Mouse (Mus musculus) erythroblast, adult 5-6 weeks (primary cell): ENCODE data around the gene Pan3. TPM values are rescaled to one million over a fixed set of nuclear protein-coding genes. Genes with fewer than 3 reads are reported as not detected.
"Not testable (repeated sequence)": the region's sequence is repeated elsewhere in the genome, so short reads cannot be mapped to it uniquely, and the experiment has no call there.

Source experiments
- ATAC-seq: replicated peaks from 2 replicates; pipeline ENCODE4 v1.8.0; 2016; ENCODE audit warnings: moderate number of reproducible peaks, mild to moderate bottlenecking, moderate TSS enrichment, inconsistent platforms; ENCODE audit not compliant: poor library complexity, low FRiP score, severe bottlenecking
- total RNA-seq, 2 experiments: library from RNA; stranded (forward) in 1 of 2; stranded (reverse) in 1 of 2; fragments of 150-400 nt in 1 of 2; fragments of 200-764, 138-1000 nt in 1 of 2; gene quantifications; 2 replicates each; pipeline versions ENCODE4 v1.2.3 to v1.2.4; 2015 to 2017; ENCODE audit warnings: low replicate concordance in 2 of 2

Gene Pan3
- total RNA-seq, 2 experiments from 2014 or later, result 228 to 263 TPM

GRCm38 (mm10) chr5:147542291-147542690 lies 112.3 kb downstream of the Pan3 start:
- ATAC-seq, result no peak

DNA sequence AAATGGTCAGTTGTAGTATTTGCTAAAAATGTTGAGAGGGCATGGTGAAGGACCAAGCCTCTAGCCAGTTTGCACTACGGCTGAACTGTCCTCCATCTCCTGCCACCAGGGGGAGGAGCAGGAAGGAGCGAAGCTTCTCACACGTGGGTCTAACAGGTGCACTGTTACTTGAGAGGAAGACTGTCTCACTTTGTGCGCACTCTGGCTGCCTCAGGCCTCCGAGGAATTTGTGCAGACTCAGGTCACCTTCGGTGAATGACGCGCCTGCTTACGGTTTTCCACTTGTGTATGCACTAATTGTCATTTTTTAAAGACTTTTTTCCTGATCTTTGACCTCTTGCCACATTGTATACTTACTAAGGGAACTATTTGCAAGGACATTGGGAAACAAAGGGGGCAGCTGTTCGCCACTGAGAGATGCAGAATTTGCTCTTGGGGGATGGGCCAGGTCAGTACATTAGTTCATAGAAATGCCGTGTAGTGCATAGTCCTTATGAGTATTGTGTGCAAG lies 115.8 kb downstream of the Pan3 start:
- 0 out of 2 replicates have a peak, but pooled peaks have one; percentile 53 for ATAC-seq

DNA sequence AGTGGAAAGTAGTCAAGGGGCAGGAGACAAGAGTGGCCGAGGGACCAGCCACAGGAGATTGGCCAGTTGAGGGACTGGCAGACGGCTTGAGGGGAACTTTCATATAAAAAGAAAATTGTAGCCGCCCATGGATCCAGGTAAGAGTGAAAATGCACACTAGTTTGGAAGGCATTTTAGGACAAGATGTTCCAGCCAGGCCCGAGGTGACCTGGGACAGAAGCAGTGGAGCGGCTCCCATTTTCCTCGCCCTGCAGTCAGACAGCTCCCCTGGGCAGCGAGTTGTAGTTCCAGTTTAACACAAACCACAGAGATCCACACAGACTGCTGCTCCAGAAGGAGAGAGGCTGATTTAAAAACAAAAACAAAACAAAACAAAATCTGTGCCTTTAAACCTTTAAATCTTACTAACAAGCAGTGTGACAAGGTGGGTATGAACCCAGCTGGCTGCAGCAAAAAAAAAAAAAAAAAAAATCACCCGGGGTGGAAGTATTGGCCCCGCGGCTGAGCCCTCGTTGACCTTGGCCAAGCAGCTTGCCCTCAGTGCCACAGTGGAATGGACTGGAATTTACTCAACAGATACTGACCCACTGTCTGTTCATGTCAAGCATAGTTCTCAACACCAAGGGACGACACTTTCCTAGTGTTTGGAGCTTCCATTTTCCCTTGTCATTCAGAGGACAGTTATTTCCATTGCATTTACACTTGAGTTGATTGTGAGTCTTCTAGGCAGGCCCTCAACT lies 119.2 kb downstream of the Pan3 start:
- ATAC-seq, result no peak

DNA sequence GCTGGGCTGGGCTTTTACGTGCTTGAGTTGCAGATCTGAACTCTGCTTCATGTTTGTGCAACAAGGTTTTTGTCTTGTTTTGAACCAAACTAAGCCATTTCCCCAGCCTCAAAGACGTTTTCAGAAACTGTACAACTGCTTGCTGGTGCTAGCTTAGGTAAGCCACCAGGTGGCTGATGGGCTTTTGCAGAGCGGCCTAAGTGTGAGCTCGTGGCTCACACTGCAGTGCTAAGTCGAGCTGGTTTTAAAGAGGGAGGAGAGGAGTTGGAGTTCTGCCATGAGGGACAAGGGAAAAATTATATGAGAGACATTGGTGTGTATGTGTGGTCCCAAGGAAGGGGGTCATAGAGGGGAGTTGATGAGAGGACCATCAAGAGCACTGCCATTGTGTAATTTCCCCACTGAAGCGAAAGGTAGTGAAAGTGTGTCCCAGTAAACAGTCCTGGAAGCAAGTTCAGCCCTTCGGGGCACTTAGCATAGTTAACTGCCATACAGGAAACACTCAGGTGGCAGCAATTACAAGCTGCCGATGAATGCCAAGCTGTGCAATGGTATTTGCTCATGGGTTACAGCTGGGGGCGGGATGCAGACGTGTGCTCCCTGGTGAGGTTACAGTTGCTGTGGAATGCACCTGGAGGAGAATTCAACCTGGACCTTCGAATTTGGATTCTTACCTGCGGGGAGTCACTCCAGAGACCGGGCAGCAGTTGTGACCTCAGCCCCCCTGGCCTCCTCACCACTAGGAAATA lies 122.1 kb downstream of the Pan3 start:
- ATAC-seq, result no peak

- ATAC-seq, result not testable (repeated sequence)
Measured at GRCm38 (mm10) chr5:147557641-147558040, 127.7 kb downstream of the Pan3 start.

- no peak for ATAC-seq
Measured at GRCm38 (mm10) chr5:147563511-147564139, 133.7 kb downstream of the Pan3 start.

DNA sequence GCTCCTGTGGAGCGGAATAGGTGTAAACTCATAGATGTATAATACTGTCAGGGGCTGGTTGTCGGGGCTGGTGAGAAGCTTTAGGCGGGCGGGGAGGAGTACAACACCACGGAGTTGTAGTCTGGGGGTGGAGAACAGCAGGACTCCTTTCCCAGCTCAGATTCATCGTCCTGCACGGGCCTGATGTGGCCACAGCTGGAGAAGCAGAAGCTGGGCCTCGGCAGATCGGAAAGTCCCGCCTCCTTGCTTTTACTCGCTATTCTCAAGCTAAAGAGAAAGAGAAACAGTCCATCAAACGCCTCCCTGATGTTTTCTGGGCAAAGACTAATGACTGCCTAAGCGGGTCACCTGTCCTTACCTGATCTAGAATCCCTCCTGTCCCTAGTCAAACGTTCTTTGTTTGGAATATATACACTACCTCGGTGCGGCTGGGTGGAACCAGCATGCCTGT lies 134.2 kb downstream of the Pan3 start:
- no peak for ATAC-seq

DNA sequence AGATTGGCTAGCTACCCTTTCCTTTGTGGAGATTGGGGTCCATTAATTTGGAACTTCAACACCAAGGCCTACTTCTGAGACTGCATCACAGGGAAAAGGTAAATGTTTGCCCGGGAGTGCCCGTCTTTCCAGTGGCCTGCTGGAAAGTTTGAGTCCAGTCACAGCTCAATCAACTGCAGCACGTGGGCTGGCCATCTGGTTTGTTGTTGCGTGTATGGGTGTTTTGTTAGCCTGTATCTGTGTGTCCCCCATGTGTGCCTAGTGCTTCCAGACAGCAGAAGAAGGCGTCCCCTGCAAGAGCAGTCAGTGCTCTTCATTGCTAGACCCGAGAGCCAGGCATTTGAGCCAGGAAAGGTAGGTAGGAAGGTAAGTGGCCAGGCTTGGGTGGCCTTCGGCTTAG lies 135.5 kb downstream of the Pan3 start:
- ATAC-seq, result no peak

- no peak for ATAC-seq
Measured at GRCm38 (mm10) chr5:147566335-147566734, 136.4 kb downstream of the Pan3 start.

- no peak for ATAC-seq
Measured at GRCm38 (mm10) chr5:147572695-147573094, 142.7 kb downstream of the Pan3 start.

DNA sequence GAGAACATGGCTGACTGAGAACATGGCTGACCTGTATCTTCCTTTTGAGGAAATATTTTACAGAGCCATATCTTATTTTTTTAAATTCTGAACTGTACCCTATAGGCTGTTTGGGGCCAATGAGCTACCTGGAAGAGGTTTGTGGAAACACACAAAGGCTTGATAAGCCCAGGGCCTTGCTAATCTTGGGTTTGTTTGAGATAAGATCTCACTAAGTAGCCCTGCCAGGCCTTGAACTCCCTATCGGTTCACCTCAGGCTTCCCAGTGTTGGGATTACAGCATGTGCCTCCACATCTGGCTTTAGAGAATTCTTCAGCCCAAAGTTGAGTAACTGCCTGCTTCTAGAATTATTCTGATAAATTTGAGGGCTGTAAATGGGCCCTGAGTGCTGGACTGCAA lies 143.6 kb downstream of the Pan3 start:
- ATAC-seq, result no peak

DNA sequence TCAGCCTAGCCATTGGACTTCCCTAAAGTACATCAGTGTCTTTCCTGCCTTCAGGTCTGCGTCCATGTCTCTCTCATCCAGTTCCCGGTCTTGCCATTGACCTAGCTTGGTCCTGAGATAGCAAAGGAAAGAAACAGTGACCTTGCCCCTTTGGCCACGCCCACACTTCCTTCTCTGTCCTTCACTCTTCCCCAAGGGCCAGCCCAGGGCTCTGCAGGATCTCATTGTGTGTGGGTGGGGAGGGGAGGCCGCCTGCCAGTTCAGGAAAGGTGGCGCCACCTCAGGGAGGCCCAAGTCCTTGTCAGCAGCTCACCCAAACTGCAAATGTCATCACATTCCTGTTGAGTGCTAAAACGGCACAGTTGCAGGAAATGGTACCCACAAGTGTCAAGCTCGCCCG lies 144.6 kb downstream of the Pan3 start:
- ATAC-seq, result no peak

- no peak for ATAC-seq
Measured at GRCm38 (mm10) chr5:147577003-147577402, 147.0 kb downstream of the Pan3 start.

GRCm38 (mm10) chr5:147579148-147579547 lies 149.2 kb downstream of the Pan3 start:
- ATAC-seq, result no peak

DNA sequence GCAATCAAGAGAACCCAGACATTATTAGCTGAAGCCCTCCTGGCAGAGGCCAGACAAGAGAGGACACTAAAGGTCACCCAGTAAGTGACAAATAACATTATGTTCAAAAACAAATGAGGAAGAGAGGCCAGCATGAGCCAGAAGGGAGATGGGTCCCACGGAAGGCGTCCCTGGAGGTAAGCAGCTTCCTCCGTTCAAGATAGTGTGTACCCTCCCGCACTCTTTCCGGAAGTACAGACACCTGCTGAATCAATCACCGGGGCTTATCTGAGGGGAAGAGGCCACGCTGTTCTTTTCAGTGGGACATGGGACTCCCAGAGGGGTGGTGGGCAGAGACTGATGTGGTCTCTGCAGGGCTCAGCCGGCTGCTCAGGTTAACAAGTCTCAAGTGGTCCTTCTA lies 149.7 kb downstream of the Pan3 start:
- ATAC-seq, result no peak

GRCm38 (mm10) chr5:147580181-147580580 lies 150.2 kb downstream of the Pan3 start:
- no peak for ATAC-seq

DNA sequence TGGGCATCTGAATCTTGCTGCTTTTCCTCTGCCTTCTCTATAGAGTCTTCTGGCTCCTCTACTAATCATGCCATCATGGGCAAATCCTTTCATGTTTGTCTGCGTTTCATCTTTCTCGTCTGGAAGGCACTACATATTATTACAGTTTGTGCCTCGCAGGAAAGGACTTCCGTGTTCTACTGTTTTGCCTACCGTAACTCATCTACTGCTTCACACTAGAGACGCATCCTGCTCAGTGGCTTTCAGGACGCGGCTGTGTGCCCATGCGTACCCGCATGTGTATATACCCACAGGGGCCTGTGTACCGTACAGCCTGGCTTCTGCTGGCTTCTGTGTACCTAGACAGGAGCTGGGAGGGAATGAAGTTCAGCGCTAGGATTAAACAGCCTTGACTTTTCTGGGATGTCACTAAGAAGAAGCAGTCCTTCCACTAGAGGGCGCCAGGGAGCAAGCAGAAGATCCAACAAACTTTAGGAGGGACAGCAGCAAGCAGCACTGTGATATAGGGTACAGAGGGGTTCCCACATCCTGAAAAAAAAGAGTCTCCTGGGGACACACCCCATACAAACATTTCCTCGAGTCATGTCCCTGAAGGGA lies 153.8 kb downstream of the Pan3 start:
- peak; percentile 66; the same call in 1 of the 2 replicates for ATAC-seq

- ATAC-seq, result no peak
Measured at GRCm38 (mm10) chr5:147584648-147585047, 154.7 kb downstream of the Pan3 start.

DNA sequence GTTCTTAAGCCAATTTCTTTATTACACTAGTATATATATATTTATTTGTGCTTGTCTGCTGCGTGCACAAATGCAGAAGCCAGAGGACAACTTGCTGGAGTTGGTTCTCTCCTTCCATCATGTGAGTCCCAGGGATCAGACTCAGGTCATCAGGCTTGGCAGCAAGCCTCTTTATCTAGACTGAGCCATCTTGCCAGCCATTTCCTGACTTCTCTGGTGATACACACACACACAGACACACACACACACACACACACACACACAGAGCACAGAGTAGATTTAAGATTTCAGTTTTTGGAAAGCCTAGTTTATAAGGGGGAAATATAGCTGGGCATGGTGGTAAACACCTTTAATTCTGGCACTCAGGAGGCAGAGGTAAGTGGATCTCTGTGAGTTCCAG lies 155.1 kb downstream of the Pan3 start:
- ATAC-seq, result no peak

DNA sequence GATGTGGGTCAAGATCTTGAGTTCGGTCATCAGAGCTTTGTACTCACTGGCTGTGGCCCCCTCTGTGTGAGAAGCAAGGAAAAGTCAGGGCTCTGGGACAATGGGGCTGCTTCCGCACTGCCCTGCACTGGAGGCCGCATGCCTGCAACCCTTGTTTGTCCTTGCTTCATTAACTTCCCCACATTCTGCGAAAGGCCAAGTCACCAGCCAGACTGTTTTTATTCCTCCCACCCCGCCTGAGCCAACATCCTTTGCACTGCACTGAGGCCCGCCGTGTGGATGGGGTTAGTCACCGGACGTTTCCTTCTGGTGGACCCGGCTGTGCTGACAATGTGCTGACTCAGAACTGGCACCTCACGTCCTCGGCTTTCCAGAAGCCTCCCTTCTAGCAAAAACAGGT lies 159.9 kb downstream of the Pan3 start:
- ATAC-seq, result no peak
